Mouse (Mus musculus) lung, postnatal 25 days (tissue): ENCODE results near the gene Gm9112.
"Not testable (repeated sequence)": the region's sequence is repeated elsewhere in the genome, so short reads cannot be mapped to it uniquely, and the experiment has no call there.

ENCODE experiments used
- DNase-seq: peaks from one replicate; pipeline ENCODE4 v3.0.0; 2022; ENCODE audit warnings: low spot score

The Gm9112 gene

GRCm38 (mm10) chrX:102707535-102707934, at the start of gene Gm9112, which contains the start of gene Dmrtc1b:
TSS of gene Gm9112 (minus strand) at chrX:102707635.
TSS of gene Dmrtc1b (plus strand) at chrX:102707865.
- not testable (repeated sequence) for DNase-seq

- DNase-seq: not testable (repeated sequence)
Observed at GRCm38 (mm10) chrX:102724226-102724625, 16.8 kb upstream of the Gm9112 start.

- not testable (repeated sequence) for DNase-seq
Observed at GRCm38 (mm10) chrX:102700636-102701035, 6.8 kb downstream of the Gm9112 start.

- DNase-seq: peak; percentile 6
Observed at GRCm38 (mm10) chrX:102689252-102689651, 18.2 kb downstream of the Gm9112 start.

- not testable (repeated sequence) for DNase-seq
Observed at GRCm38 (mm10) chrX:102686872-102687271, 20.6 kb downstream of the Gm9112 start, which contains the start of gene Gm3880. TSS of gene Gm3880 (minus strand) at chrX:102686972.

GRCm38 (mm10) chrX:102684706-102685105, 22.7 kb downstream of the Gm9112 start:
- DNase-seq: not testable (repeated sequence)

GRCm38 (mm10) chrX:102666641-102667040, 40.8 kb downstream of the Gm9112 start:
- DNase-seq: no peak

GRCm38 (mm10) chrX:102660712-102661111, 46.7 kb downstream of the Gm9112 start:
- no peak for DNase-seq
